Mouse (Mus musculus): ENCODE results near the gene Rtn4rl2.

The Rtn4rl2 gene

DNA sequence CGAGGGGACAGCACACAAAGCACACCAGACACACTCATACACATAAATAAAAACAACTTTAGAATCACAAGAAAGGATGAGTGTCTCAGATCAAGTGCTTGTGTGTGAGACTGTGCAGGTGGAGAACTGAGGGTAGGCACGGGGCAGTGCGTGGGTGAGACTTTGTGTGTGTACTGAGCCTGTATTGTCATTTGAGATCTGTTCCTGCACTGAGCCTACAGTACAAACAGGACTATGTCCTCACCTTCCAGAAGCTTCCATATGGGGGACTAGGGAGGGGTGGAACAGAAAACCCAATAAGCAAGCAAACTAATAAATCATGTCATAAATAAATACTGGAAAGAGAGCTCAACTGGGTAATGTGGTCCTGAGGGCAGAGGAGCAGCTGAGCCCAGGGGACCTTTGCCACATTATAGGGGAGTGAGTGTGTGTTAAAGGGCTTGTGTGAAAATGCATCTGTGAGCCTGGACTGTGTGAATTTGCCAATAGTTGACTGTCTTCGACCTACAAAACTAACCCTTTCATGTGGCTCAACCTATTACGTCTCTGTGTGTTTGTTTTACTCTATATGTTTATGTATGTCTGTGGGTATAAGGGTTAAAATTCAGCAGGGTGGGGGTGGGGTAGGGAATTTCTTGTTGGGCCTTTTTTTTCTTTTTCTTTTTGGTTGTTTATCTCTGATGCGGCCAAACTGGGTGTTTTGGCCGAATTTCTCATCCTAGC, 35.9 kb downstream of the Rtn4rl2 start:
- no peak for DNase-seq (ENCODE audit: low spot score in 2 of 2)

DNA sequence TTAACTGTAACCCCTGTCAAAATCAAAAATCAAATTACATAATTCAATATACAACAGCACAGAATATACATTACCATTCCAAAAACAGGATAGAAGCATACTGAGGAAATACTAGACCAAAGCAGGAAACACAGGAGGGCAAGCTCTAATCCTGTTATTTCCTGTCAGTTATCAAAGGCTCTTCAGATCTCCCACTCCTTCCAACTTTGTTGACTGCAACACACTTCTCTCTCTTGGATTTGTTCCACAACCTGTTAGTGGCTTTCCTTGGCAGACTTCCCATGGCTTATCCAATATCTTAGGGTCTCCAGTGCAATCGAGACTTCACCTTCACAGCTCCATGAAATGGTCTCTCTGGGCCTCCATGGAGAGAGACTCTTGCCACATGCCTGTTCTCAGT, 41.3 kb downstream of the Rtn4rl2 start:
- DNase-seq (ENCODE audit: low spot score in 2 of 2), result no peak

DNA sequence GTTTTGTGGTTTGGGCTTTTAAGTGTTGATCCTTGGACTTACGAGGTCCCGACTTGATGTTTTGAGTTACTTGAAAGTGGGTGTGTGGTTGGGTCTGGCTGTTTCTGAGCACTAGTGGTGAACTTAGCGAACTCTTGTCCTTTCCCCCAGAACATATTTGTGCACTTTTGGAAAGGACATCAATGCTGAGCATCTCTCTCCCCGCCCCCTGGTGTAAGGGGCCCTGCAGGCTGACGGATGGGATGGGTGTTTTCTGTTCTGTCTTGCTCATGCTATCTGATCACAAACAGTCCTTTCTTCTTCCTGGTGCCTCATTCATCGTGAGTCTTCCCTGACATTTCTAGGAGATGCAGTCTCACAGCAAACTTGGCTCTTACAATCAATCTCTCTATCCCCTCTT, 42.9 kb downstream of the Rtn4rl2 start:
- DNase-seq (ENCODE audit: low spot score in 2 of 2), result no peak

DNA sequence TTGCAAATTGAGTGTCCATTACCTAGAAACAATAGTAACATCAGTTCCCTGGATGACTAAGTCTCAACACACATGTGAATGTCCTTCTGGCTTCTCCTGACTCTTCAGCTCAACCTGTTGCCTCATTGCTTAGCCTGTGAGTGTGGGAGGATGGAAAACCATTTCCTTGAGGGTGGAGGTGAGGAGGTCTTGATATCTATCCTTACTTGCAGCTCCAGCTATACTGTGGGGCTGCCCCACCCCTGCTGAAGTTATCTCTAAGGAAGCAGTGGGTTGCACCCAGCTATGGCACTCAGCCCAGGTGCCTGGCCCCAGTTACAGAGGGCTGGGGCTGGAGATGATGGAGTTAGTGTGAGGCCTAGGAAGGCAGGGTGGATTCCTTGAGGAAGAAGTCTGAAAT, 44.6 kb downstream of the Rtn4rl2 start:
- DNase-seq (ENCODE audit: low spot score in 2 of 2), result no peak

DNA sequence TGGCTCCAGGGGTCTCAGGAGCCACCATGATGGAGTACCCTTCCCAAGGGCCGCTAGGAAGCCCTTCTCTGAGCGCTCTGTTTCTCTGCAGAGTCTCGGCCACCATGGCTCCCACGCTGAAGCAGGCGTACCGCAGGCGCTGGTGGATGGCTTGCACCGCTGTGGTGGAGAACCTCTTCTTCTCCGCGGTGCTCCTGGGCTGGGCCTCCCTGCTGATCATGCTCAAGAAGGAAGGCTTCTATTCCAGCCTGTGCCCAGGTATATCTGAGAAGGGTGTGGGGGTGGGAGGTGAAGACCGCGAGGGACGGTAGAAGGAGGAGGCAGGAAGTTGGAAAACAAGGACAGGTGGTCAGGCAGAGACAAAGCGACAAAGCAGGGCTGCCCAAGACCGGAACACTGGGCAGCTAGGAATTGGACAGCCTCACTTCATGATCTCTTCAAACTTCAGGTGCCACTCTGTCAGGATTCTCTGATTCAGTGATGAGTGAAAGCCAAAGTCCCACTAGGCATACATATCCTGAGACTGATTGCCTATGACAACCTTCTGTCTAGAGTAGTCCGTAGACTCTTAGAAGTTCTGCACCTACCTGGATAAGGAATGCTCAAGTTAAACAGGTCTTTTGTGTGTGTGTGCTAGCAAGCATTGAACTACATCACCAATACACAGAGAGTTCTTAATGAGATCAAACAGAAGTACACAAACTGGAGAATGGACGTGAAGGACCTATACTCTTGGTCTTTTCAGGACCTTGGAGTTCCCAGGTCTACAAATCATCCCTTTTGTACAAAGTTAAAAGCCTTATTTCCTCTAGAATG, 45.6 kb downstream of the Rtn4rl2 start:
- DNase-seq (ENCODE audit: low spot score in 2 of 2), result no peak

DNA sequence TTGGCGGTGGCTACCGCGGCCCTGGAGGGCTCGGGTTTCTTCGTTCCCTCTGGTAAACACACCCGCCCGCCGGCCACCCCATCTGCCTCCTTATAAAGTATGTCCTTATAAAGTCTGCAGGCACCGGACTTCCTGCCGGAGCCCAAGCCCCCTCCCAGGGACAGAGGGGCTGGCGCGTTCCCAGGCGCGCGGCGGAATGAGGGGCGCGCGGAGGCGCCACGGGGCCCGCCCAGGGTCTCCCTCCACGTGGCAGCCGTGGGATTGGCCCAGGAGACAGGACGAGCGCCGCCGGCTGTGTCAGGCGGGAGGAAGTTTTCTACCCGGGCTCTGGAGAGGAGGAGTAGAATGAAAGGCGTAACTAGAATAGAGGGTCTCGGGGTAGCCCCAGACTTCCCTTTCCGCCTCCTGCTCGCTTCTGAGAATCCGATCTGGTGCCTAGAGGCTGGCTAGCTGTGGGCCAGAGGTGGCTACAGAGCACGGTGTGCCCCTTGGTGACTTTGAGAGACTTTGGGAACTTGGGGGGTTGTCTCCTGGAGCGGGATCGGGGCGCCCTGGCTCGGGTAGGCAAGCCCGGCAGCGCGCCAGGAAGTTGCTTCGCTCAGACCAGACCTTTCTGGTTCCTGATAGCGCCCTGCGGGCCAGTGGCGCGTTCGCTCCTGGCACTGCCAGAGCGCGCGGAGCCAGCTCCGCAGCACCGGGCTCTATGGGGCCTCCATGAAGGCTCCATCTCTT, 46.3 kb downstream of the Rtn4rl2 start:
- no peak for DNase-seq (ENCODE audit: low spot score in 2 of 2)

DNA sequence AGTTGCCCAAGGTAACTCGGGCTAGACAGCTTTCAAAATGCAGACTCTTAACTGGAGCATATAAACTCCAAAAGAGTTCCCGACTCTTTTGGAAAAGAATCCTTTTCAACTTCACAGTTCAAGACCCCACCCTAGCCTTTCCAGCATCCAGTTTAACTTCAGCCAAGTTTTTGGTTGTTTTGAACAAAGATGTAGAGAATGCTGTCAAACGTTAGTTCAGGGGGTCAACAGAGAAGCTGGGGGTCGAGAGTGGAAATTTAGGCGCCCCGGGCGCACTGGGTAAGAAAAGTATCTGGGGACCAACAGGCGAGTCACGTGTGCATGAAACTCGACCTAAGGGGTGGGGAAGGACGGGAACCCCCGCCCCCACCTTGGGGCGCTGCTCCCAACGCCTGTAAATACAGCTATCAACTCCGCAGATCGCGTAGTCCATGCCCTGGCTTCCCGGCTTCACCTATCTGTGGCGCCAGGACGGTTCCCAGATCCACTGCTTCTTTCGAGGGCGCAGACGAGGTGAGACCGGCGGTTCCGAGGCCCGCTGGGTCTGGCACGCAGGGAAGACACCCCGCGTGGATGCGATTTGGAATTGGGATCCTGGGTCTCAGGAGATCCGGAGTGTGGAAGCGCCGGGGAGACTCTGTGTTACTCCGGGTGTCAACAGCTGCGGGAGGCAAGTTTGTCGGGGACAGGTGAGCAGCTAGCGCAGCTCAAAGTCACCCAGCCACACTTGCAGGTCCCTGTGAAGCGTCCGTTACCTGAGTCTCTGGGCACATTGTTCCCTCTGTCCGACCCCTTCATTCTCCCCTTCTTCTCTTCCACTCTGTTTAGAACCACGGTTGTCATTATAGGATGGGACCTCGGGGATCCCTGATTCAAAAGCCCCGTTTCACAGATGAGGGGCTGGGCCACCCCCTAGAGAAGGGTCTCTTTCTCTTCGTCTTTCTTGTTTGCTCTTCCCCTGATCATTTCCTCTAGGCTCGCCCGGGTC, 47.2 kb downstream of the Rtn4rl2 start:
- no peak for DNase-seq (ENCODE audit: low spot score in 2 of 2)

DNA sequence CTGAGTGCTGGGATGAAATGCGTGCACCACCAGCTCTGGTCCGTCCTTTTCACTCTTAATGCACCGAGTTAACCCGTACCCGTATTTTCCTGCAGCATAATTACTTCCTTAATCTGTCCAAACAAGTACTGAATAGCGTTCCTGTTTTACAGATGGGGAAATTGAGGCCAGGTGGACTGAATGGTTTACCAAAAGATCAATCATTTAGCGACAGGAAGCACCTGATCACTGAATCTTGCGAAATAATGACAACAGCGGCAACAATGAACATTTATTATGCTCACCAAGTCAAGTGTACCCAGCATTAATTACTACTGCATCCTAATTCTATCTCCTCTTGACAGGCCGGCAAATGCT, 47.9 kb downstream of the Rtn4rl2 start, which contains the start of gene Slc43a1:
Slc43a1 (plus strand) TSS at position 258 of the 357 bp plus-strand sequence.
- DNase-seq (ENCODE audit: low spot score in 2 of 2), result no peak

DNA sequence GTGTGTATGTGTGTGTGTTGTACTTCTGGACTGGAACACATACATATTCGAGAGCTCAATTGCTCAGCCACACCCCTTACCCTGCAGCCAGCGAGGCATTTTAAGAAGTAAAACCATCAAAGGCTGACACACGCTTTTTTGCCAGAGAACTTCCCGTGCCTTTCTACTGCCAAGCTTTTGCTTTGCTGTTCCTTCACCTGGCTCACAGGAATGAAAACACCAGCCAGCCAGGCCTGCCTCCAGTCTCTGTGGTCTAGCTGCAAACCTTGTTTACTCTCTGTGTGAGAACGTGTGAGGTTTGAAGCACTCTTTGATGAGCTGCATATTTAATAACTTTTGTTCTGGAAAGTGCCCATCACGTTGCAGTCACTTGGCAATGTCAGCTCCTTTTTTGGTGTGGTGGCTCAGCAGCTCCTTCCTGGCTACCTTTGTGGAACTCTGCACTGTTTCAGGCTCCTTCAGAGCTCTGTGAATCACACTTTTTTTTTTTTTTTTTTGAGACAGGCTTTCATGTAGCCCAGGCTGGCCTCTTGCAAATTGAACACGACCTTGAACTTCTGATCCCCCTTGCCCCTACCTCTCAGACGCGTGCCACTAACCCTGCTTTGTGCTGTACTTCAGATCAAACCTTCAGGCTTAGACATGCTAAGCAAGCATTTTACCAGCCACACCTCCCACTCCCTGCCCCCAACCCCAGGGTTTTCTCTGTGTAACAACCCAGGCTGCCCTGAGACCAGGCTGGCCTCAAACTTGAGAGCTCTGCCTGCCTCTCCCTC, 48.5 kb downstream of the Rtn4rl2 start:
- no peak for DNase-seq (ENCODE audit: low spot score in 2 of 2)

DNA sequence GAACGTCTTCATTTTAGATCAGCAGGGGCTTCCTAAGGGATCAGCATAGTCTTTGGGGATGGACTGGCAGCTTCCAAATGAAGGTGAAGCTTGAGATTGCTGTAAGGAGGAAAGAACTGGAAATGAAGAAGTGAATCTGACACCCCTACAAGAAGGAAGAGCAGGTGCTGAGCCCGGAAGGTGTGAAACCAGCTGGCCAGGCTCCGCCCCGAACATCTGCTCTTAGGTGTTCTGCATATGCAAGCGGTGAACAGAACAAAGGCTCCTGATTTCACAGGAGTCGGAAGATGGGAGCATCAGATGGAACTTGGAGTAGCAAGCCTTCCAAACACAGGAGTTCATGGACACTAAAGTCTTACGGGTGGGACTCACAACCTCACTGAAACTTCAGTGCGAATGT, 49.4 kb downstream of the Rtn4rl2 start:
- no peak for DNase-seq (ENCODE audit: low spot score in 2 of 2)

DNA sequence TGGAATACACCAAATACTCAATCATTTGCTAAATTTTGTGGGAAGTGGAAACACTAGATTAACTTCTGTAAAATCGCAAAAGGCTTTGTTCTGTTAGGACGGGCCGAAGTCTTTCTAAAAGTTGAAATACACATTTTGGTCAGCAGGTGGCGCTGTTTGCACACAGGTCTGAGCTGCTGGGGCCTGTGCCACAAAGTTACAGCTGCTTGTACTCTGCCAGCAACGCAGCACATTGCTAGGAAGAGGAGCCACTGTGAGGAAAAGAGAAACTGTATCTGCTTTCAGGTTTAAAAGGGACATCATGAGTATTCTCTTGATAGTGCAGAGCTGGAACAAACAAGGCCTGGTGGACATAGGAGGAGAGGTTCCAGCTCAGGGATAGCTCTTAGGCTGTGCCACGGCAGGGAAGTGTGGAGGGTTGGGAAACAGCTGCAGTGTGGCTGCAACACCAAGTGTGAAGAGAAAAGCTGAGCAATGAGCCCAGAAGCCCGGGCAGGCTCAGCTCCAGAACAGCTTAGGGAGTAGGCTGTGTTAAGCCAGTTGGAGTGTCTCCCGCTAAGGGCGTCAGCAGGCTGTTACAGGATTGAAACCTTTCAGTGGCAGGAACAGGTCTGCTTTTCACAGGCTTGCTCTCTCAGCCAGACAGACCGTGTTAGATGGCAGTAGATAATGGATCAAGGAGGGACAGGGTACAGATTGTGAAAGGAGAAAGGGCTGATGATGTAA, 54.7 kb downstream of the Rtn4rl2 start:
- DNase-seq (ENCODE audit: low spot score in 2 of 2), result peak; percentile 72 to 89

DNA sequence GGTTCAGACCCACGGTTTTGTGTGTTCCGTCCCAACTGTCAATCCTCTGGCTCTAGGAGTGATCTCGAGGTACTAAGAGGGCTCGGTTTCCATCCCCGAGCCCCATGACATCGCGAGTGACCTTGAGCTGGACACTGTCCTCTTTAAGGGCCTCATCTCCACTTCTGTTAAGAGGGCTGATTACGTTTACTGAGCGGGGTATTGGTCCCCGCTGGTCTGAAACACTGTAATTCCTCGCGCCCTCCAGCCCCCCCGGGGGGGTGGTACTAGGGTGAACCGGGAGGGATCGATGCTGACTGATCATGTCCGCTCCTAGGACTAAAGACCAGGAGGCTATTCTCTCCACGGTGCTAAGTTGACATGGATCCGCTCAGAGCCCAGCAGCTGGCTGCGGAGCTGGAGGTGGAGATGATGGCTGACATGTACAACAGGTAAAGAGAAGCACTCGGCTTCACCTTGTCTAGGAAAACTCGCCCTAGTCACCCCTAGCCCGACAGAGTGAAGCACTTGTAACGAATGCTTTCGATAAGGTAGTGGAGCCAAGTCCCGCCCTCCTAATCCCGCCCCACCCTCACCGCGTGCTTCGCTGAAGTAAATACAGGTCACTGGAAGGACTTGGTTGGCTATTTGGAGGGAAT, 59.1 kb downstream of the Rtn4rl2 start:
- DNase-seq (ENCODE audit: low spot score in 2 of 2), result no peak

DNA sequence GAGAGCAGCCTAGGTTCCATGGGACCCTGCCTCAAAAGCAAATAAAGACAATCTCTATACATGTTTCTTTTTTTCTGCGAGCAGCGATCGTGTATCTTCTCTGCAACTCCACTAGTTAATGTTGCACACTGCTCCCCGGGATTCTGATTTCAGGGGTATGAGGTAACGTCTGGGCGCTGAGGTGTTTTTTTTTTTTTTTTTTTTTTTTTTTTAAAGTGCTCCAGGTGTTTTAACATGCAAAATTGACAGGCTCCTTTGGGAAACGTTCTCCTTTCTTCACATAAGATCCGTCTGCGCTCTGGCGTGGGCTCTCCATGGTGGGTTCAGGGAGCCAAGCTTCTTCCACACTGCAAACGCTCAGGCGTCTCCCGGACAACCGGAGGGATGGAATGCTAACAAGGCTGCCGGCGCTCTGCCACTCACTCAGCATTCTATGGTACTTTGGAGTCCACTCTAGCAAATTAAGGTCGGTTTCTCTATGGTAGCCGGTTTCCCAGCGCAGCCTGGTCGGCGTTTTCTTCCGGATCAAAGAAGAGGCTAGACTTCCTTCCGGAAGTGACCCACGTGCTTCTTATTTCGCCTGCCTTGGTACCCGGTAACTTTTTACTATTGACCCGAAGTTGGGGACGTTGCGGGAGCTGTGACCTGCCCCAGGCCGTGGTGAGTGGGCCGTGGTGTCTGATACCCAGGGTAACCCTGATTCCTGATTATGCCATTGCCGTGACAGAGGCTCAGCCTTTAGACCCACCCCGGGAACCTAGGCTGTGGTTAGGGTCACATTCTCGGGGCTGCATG, 59.8 kb downstream of the Rtn4rl2 start, which contains the start of gene Timm10:
Timm10 (plus strand) TSS at position 510 of the 795 bp plus-strand sequence.
- DNase-seq (ENCODE audit: low spot score in 2 of 2), result peak; percentile 83 to 88

DNA sequence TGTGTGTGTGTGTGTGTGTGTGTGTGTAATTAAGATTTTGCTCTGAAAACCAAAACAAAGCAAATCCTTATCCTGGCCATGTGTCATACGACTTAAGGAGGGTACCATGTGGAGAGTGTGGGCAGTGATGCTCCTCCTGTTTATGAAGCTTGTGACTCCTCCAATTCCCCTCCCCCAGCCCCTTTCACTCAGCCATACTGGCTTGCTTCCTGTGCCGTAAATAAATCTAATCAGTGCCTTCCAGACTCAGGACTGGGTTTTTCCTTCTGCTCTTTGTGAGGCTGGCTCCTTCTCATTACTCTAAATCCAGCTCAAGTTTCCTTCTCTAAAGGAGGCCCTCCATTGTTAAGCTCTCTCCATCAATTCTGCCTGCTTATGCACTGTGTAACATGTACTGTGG, 63.3 kb downstream of the Rtn4rl2 start:
- DNase-seq (ENCODE audit: low spot score in 2 of 2), result no peak

DNA sequence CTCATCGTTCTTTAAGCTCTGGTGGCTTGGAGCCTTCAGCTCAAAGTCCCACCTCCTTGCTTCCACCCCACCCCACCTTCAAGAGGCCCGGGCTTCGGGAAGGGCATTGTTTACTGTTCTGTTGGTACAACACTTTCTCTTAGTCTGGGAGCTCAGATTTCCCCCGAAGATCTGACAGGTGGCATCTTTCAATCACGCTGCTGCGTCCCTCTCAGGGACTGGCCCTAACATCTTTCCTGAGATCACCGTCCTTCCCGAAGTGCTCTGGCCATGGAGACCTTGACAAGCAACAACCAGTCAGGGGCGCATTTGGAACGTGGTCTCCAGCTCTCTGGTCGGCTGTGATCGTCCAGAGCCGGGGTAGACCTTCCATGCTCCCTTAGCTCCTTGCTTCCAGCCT, 64.0 kb downstream of the Rtn4rl2 start, which contains the start of gene Smtnl1:
Smtnl1 (minus strand) TSS at position 101 of the 400 bp plus-strand sequence.
- no peak for DNase-seq (ENCODE audit: low spot score in 2 of 2)
